Mouse (Mus musculus): ENCODE results near the gene Olfr633. TPM values are rescaled to one million over a fixed set of nuclear protein-coding genes. Genes with fewer than 3 reads are reported as not detected.
"Not testable (repeated sequence)": the region's sequence is repeated elsewhere in the genome, so short reads cannot be mapped to it uniquely, and the experiment has no call there.

The Olfr633 gene
- total RNA-seq (2021): not detected
- long read RNA-seq, experiment 1: 0 reads
- long read RNA-seq, experiment 2: 0 reads

DNA sequence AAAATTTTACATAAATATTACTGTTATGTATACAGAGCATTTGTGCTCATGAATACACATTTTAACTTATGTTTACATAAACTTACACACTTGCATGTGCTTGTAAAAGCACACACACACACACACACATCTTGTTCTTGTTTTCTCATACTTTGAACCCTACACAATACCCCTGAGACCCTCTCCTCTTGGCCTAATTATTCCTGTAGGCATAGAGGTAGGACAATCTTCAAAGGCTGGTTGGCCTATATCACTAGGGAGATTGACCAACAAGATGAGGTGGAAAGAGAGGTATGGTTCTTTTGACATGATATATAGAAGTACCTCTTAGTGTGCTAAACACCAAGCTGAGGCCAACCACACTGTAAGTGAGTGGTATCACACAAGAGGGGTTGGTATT is at the start of gene Olfr633:
Gene Olfr633, plus strand, starts transcription at position 301 of the 400 bp plus-strand sequence.
- no peak for DNase-seq

DNA sequence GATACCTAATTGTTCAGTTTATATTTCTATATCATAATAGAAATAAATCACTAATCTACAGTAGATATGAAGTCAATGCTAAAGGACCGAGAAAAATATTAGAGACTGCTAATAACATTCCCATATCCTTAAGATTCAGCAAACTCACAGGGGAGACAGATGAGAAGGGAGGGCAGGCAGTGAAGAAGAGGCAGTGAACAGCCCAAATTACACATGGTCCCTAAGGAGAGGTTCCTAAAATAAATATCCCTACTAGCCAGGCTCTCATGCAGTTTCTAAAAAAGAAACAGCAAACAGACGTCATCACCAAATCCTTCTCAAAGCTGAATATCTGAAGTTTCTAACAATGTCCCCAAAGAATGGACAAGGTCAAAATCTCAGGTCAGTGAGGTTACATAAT is 41.0 kb upstream of the Olfr633 start, which contains the start of gene Olfr65:
Gene Olfr65, plus strand, starts transcription at position 301 of the 400 bp plus-strand sequence.
- no peak for DNase-seq

DNA sequence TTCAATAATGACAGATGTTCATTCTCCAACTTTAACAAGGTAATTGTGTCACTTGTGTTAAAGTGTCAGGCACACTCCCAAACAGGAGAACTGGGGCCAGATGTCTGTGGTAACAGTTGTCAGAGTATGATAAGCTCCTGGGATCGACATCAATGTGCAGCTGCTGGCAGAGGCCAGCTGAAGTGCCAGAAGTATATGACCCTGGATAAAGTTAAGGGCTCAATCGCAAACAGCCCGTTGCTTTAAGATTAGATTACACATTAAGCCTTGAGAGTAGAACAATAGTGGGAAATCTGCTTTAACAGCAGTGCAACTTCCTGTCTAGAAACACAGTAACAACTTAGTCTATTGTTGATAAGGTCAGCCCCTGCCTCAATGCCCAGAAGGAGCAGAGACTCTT is 34.2 kb upstream of the Olfr633 start:
- DNase-seq: no peak

DNA sequence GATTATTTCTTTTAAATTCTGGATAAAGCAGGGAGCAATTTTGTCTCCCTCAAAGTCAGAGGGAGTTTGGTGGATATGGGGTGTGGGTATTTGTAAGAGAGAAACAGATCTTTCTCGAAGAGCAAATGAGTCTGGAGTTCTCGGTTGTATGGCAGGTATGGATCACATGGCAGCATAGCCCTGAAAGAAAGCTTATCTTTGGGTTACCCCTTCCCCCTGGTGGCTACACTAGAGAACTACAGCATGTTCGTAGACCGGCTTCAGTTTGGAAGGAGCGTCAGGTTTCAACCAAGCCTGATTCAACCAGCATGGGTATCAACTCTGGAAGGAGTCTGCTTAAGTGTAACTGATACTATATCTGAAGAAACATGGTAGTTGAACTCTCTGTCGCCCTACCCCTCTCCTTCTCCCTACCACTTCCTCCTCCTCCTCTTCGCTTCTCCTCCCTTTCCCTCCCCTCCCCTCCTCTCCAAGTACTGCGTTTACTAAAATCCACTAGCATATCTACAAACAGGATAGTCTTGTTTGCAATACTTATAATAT is 31.2 kb upstream of the Olfr633 start:
- peak; percentile 3 for DNase-seq

DNA sequence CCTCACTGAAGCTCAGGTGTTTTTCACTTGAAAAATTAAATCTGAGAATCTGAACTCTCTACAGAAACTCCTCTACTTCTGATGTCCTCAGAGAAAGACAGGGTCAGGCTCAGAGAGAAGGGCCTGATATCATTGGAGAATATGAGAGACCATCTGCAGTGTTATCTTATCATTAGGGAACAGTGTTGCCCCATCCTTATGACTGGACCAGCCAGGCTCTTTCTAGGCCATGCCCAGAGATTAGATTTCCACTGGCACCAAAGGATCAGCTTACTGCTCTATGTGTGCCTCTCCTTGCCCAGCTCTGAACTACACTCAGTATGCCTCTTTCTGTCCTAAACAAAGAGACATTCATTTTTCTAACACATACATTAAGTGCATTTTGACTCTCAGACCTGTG is 28.9 kb upstream of the Olfr633 start:
- DNase-seq: no peak

DNA sequence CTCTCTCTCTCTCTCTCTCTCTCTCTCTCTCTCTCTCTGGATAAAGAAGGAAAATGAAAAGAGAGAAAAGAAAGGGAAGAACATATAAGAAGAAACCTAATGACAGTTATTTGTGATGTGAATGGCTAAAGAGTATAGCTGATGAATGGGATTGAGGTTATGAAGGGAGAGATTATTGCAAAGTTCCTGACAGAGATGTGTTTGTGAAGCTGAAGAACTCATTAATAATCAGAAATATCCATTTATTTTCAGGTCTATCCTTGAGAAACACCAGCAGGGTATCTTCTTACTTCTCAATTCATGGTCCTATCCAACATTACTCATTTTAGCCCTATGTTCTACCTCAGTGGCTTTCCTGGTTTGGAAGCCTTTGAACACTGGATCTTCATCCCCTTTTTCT is 15.7 kb upstream of the Olfr633 start, which contains the start of gene Olfr631:
Gene Olfr631, plus strand, starts transcription at position 301 of the 400 bp plus-strand sequence.
- DNase-seq: no peak

DNA sequence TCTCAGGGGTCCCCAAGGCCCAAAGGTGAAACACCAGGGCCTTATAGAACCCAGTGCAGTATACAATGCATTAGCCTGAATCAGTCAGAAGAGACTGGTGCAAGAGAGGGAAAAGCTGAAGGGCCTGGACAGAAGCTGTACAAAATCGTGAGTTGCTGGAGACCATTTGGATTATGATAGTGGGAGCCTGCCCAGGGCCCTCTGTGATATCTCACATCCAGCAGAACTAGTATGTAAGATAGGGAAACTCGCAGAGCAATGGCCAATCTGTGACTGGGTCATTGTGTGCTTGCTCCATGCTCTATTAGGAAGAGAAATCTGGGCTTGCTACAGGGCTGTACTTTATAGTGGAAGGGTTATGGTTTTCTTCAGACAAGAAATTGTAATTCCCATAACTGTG is 10.0 kb upstream of the Olfr633 start, which contains the start of gene Olfr632:
Gene Olfr632, plus strand, starts transcription at position 84 of the 400 bp plus-strand sequence.
- no peak for DNase-seq

DNA sequence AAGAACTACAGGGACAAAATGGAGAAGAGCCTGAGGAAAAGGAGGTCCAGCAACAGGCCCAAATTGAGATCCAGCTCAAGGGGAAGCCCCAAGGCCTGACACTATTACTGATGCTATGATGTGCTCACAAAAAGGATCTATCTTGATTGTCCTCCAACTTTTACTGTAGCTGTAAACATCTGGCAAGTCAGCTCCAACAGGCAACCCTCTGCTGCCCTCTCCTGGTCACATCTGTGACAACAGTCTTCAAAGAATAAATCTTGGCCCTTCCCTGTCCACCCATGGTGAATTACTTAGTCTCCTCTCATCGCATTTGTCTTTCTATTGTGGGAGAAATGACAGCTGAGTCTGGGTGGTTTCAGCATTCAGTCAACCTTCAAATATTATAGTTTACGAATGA is 1.5 kb upstream of the Olfr633 start:
- DNase-seq: peak; percentile 43

DNA sequence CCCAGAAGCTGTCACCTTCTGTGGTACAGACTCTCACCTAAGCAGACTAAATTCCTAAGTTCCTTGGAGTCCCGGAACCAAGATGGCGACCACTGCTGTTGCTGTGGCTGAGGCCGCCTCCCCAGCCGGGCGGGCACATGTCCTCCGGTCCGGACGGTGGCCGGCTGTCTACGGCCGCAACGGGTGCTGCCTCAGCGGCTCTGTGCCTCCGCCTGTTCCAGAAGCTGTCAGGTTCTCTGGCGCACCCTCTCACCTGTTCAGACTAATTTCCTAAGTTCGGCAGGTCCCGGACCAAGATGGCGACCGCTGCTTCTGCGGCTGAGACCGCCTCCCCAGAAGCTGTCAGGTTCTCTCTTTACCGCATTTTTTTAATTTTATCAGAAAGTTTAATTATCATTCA is 22.6 kb downstream of the Olfr633 start:
- DNase-seq: not testable (repeated sequence)

DNA sequence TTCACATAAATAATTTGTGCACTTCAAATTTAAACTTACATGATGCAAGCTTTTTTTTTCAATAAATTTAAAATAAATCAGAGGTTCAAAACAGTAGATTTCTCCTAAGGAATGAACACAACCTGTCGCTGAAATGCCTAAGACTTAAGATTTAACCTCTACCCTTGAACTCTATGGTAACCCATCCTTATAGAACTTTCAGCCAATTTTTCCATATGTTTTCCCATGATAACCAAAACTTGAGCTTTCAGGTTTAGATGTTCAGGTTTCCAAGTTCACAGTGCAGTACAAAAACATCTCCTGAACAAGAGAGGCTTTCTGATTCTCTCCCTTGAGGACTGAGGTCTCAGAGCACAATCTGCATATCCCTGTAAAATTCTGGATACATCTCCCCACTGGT is 26.6 kb downstream of the Olfr633 start, which contains the start of gene Olfr635:
Gene Olfr635, plus strand, starts transcription at position 301 of the 400 bp plus-strand sequence.
- no peak for DNase-seq

DNA sequence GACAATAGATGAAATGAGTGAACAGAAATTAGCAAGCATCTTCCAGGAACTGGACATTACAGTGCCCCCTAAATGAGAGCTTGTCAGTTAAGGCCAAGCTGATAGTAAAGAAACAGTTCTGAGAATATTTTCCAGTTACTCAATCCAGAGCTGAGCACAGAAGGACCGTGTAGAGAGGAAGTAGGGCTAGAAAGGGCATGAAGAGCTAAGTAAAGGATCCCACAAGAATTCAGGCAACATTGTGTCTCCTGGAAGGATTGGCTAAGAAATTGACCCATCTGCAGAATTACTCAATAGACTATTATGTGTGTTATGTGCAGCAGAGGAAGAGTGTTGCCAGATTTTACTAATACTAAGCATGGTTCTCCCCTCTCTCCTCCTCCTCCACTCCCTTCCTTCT is 27.5 kb downstream of the Olfr633 start:
- DNase-seq: no peak

DNA sequence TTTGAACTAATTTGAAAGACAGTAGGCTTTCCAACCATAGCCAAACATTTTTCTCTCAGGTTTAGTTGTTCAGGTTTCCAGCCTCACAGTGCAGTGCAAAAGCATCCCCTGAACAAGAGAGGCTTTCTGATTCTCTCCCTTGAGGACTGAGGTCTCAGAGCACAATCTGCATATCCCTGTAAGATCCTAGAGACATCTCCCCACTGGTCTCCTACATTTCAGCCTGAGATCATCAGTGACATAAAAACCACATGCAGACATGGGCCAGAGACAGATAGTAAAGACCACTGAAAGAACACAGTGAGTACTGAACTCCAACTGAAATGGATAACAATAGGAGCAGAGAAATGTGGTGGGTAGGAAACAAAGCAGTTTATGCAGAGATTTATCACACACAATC is 54.2 kb downstream of the Olfr633 start, which contains the start of gene Olfr638:
Gene Olfr638, plus strand, starts transcription at position 301 of the 400 bp plus-strand sequence.
- DNase-seq: no peak

Other genes with a start within 250 kb of the Olfr633 start
- gene Olfr243, start 229.8 kb upstream of the Olfr633 start, total RNA-seq (2021): not detected
- gene Olfr628, start 214.1 kb upstream of the Olfr633 start, total RNA-seq (2021): not detected
- not detected for gene Olfr629, start 199.5 kb upstream of the Olfr633 start, total RNA-seq (2021)
- not detected for gene Olfr630, start 187.1 kb upstream of the Olfr633 start, total RNA-seq (2021)
- not detected for gene Olfr69, start 172.8 kb upstream of the Olfr633 start, total RNA-seq (2021)
- gene Olfr68, start 164.7 kb upstream of the Olfr633 start, total RNA-seq (2021): not detected
- not detected for gene Olfr67, start 152.6 kb upstream of the Olfr633 start, total RNA-seq (2021)
- gene Hbb-bt, start 130.4 kb upstream of the Olfr633 start, total RNA-seq (2021): 100 to 1,000 TPM; 489 to 710 TPM
- 1,000 to 10,000 TPM; 3,542 to 4,429 TPM for gene Hbb-bs, start 116.3 kb upstream of the Olfr633 start, total RNA-seq (2021)
- gene Hbb-bh2, start 103.9 kb upstream of the Olfr633 start, total RNA-seq (2021): not detected
- gene Hbb-bh1, start 101.3 kb upstream of the Olfr633 start, total RNA-seq (2021): not detected
- gene Hbb-y, start 91.2 kb upstream of the Olfr633 start, total RNA-seq (2021): not detected
- not detected for gene Olfr66, start 58.2 kb upstream of the Olfr633 start, total RNA-seq (2021)
- not detected for gene Olfr64, start 50.0 kb upstream of the Olfr633 start, total RNA-seq (2021)
- not detected for gene Olfr65, start 41.0 kb upstream of the Olfr633 start, total RNA-seq (2021)
- not detected for gene Olfr631, start 15.6 kb upstream of the Olfr633 start, total RNA-seq (2021)
- gene Olfr632, start 10.1 kb upstream of the Olfr633 start, total RNA-seq (2021): not detected
- not detected for gene Olfr635, start 26.7 kb downstream of the Olfr633 start, total RNA-seq (2021)
- gene Olfr638, start 54.3 kb downstream of the Olfr633 start, total RNA-seq (2021): not detected
- gene Olfr639, start 72.9 kb downstream of the Olfr633 start, total RNA-seq (2021): under 1 TPM in 1 of 2 experiments, not detected in 1; 0.06 TPM
- gene Olfr640, start 81.1 kb downstream of the Olfr633 start, total RNA-seq (2021): not detected
- gene Olfr641, start 91.0 kb downstream of the Olfr633 start, total RNA-seq (2021): not detected
- not detected for gene Olfr642, start 108.2 kb downstream of the Olfr633 start, total RNA-seq (2021)
- not detected for gene 4930516K23Rik, start 117.0 kb downstream of the Olfr633 start, total RNA-seq (2021)
- not detected for gene Olfr644, start 127.4 kb downstream of the Olfr633 start, total RNA-seq (2021)
- gene Olfr645, start 141.0 kb downstream of the Olfr633 start, total RNA-seq (2021): not detected
- gene Olfr646, start 160.4 kb downstream of the Olfr633 start, total RNA-seq (2021): not detected
- gene Ubqln5, start 185.4 kb downstream of the Olfr633 start, total RNA-seq (2021): not detected
- not detected for gene Olfr643, start 193.0 kb downstream of the Olfr633 start, total RNA-seq (2021)
- not detected for gene Ubqln3, start 198.8 kb downstream of the Olfr633 start, total RNA-seq (2021)
- gene Ubqlnl, start 206.1 kb downstream of the Olfr633 start, total RNA-seq (2021): not detected
- gene Olfm5, start 220.4 kb downstream of the Olfr633 start, total RNA-seq (2021): not detected
- gene Olfr648, start 239.0 kb downstream of the Olfr633 start, total RNA-seq (2021): not detected

Measured in adrenal gland, postnatal 10 days (tissue).